Mouse (Mus musculus) embryo, embryonic 11 days (tissue): ENCODE data around the gene Ptprd.
"Not testable (repeated sequence)": the region's sequence is repeated elsewhere in the genome, so short reads cannot be mapped to it uniquely, and the experiment has no call there.

Experiments
- DNase-seq: peaks from one replicate; pipeline ENCODE4 v3.0.0-alpha.2; 2015

Ptprd gene

DNA sequence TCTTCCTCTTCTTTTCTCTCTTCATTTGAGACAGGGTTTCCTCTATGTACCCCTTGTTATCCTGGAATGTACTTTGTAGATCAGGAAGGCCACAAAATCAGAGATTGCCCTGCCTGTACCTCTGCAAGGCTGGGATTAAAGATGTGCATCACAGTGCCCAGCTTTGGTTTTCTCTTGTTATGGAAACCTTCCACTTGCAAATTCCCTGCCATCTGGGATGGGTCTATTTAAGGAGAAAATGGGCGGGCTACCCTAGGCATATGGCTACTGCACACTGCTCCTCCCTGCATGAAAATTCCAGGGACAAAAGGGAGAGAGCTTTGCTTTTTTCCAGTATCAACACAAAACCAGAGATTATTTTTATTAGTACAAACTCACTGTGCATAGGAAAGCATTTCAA, 2036.7 kb downstream of the Ptprd start:
- no peak for DNase-seq

DNA sequence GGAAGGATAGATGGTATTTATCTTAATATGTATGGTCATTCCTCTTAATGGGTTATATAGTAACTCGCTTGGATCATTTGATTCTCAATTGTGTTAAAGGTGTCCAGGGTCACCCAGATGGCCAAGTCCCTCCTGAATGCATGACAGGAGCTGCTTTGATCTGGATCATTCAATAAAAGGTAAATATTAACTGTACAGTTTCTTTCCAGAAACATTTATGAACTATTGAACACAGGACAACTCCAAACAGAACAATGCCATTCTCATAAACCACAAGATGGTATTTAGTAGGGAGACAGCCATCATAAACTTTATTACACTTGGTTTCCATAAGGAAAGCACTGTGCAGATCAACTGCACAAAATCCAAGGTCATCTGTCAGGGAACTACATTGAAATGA, 2056.0 kb downstream of the Ptprd start:
- DNase-seq, result no peak

DNA sequence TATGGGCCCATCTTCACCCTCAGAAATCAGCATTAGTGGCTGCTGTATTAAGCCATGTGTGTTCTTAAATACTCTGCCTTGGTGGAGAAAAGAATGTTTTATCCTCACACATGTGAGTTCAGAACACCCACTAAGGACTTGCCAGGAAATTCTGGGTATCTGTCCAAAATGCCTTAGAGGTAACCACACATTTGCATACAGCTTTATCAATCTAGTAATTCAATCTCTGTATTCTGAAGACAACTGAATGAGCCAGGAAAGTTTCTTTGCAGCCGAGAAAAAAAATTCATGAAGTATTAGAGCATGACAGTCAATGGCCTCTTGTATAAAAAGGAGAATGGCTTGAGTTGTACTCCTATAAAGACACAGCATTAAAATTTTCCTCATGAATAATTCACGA, 2057.6 kb downstream of the Ptprd start:
- DNase-seq, result no peak

DNA sequence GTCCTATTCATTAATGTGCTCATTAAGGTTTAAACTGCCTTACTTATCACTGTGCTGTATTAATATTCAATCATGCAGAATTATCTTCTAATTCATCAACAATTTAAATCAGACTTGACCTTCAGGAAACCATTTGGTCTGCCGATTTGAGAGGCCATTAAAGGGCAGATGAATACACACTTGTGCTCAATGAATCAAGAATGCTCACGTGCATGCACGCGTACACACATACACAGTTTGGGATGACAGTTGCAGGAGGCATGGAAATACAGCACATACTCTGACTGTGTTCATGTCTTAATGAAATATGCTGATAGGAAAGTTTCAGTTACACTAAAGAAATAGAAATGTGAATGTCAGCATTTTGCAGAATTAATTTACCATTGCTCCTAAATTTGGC, 2066.8 kb downstream of the Ptprd start:
- no peak for DNase-seq

GRCm38 (mm10) chr4:76144333-76144732, 2067.4 kb downstream of the Ptprd start:
- DNase-seq, result no peak

GRCm38 (mm10) chr4:76137901-76138300, 2073.9 kb downstream of the Ptprd start:
- no peak for DNase-seq

DNA sequence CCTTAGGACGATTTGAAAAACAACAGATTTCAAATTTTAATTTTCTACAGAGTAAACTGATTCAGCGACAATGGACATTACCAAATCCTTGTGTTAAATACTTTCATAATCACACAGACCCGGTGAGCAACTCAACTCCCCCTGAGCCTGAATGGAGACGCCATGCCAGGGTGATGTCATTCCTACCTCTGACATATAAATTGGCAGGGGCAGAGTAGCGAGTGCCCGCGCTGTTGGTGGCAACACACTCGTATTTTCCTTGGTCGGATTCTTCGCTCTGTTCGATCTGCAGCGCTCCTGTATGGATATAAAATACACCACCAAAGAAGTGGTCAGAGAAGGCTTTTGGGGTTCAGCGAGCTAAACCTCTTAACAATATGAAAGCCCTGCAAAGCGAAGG, 2075.1 kb downstream of the Ptprd start:
- DNase-seq, result no peak

DNA sequence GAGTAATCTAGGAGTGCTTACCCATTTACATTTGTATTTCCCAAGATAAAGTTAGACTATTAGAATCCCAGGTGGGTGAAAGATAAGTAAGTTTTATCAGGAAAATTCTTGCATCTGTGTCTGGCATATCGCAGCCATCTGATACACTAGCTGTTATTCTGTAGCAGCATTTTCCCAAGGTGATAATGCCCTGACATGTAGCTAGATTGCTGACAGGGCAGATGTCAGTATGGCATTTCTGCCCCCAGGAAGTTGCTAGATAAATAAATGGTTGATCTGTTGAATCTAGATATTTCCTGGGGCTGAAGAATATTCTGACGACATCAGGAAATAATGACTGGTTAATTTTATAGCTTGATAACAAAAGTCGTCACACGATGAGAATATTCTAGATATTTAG, 2119.9 kb downstream of the Ptprd start:
- DNase-seq, result no peak

DNA sequence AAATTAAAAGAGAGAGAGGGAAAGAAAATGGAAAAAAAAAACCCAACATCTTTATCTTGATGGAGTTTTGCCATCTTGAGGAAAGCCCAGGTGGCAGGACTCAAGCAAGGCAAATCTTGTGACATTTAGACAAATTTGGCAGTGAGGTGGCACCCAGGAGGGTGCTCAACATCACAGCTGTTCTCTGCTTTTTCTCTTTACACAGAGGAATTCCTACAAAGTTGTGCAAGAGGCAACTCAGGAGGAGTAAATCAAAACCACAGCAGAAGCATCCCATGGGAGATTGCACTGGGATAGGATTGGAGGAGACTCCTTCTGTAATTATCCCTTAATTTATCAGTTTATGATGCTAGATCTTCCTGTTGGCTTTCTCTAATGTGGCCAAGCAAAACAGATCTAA, 2121.9 kb downstream of the Ptprd start:
- DNase-seq, result no peak

DNA sequence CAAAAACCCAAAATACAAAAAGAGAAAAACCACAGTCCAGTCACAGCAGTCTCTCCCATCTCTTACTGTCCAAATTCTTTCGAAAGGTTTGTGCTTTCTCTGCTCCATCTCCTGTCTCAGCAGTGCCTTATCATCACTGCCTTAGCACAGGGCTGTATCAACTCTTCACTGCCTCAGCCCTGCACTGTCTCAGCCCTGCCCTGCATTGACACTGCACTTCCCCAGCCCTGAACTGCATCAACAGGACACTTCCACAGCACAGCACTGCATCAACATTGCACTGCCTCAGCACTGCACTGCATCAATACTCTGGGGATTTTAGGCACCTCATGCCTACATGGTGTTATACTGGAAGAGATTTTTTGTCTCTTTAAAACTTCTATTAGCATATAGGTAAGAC, 2135.7 kb downstream of the Ptprd start:
- DNase-seq, result no peak

DNA sequence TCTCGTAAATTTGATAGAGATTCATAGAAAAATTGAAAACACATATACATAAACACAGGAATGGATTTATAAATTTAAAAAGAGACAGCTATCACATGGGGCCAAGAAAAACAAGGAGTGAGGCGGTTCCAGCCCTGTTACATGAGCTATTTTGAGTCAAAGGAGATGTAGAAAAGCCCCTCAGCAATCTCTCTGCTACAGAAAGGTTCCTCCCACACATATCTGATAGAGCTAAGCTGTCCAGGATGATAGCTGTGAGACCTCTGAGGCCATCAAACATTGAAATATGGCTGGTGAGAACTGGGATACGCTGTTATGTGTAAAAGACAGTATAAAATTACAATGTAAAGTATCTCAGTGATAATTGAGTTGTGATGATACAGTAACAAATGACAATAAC, 2138.5 kb downstream of the Ptprd start:
- DNase-seq, result no peak

DNA sequence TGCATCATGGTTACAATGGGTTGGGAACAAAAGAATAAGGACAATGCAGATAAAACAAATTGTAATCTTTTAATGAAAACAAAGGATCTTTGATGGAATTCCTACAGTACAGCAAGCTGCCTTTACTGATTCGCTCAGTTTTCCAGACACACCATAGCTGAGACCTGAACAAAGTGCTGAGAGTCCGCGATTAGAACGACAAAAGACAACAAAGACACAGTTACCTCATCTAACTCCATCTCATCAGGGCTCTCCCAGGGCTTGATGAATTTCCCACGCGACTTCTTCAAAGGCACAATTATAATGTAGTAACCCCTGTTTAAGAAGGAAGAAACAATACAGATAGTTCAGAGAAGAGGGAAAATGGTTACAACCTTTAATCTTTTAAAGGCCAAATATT, 2140.0 kb downstream of the Ptprd start:
- DNase-seq, result no peak

GRCm38 (mm10) chr4:76056836-76057235, 2154.9 kb downstream of the Ptprd start:
- no peak for DNase-seq

DNA sequence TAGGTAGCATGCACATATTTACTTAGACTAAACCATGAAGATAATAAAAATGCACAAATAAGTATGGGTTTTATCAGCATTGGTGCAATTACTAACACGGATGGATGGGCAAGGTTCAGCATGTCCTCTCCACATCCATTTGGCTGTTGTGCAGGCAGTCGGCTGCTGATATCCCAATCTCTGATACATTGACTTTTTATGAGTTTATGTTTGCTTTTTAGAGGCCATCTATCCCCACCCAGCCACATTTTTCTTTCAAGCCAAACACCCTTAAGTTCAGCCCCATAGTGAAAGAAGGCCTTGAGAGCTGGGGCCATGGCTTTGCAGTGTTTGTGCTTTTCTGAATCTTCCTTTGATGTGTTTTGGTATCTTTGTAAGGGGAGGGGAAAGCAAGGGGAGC, 2166.1 kb downstream of the Ptprd start:
- DNase-seq, result no peak

DNA sequence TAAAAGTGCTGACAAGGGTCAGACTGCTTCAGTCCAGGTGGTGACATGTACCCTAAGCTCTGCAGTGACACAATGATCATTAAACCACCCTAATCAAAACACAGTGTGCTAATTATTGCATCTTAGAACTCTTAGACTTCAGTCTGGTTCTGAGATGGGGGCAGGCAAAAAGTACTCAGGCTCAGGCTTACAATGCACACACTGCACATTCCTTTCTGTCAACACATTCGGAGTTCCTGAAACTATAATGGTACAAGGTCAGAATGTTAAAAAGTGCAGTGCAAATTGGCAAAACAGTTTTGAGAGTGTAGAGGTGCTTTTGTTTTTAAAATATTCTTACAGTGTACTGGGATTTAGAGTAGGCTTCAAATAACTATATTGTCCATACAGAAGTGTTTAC, 2167.0 kb downstream of the Ptprd start:
- DNase-seq, result no peak

- not testable (repeated sequence) for DNase-seq
Observed at GRCm38 (mm10) chr4:76037178-76037577, 2174.6 kb downstream of the Ptprd start.

DNA sequence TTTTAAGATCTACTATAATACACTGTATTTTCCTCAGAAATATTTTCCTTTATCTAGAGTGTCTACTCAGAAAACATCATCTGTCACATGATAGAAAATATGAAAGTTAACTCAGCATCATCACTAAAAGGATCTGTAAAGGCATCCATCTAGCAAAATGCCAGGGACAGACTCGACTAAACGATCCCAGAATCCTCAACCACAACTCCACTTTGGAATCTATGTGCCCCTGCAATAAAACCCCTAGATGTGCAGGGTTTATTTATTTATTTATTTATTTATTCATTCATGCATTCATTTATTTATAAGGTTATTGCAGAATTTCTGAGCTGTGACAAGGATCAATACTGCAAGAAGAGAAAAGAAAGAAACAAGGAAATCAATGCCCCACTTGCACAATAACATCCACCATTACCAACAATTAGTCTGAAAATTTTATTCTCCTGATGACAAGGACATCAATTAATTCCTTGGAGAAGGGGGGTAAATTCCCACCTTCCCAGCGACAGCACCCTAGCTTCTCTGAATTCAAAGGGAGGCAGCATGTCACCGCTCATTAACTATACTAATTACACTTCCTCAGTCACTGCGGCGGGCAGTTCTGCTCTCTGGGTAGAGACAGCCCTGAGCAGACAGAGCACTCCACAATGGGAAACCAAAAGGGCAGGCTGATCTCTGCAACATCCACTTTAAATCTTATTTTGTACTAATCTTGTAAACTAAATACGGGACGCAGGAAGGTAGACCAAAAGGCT, 2186.0 kb downstream of the Ptprd start:
- DNase-seq, result no peak

DNA sequence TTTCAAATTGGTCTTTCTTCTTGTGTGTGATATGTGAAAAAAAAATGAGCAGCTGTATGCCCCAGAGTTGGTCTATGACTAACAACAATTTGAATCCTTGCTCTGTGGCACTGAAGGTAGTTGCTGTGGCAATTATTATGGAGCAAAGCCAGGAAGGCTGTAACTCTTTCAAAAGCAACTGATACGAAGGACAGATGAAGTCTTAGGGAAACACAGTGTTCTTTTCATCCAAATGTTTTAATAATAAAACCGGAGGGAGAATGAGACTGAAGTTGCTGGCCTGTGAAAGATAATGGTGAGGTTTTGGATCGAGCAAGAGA, 2187.3 kb downstream of the Ptprd start:
- no peak for DNase-seq

DNA sequence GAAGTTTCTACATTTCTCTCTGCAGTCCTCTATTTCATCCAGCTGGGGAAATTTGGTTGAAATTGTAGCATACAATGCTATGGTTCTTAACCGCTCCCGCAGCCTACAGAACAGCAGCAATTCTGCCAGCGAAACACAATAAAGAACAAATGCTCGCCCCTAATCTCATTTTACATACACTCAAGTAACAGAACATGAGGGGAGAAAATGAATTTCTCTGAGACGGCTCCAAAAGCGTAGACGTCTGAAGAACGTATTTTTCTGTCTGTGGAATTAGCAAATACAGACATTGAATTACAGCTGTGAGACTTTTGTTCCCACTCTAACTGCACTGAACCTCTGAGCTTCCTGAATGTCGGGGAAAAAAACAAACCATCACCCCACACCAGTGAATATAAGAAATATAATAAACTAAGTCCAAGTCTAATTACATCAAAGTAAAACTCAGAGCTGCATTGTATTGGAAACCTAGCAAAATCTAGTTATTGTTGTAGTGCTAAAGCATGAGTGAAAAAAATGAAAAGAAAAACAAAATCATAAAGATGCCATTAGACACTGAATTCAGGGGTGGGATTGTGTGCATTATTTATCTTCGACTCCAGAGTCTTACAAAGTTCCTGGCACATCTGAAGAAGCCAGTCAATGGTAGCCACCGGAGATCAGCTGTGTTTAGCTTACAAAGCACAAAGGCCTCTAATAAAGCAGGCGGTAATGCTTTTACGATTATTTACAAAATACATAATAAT, 2187.8 kb downstream of the Ptprd start:
- no peak for DNase-seq

DNA sequence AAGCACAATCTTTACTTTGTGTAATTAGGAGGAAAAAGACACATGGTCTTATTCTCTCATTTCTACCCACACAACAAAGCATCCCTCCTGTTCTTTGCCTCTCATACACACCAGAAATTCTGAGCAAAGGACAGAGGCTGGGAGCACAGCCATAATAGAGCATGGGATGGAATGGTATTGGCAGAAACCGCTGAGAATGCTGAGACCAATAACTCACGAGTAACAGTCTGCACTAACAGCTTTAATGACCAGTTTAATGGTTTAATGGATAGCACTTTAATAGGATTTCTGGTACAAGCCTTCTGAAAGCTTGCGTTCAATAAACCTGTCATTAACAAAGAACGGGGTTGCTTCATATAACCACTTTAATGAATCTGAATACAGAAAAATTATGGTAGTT, 2190.1 kb downstream of the Ptprd start:
- DNase-seq, result no peak

DNA sequence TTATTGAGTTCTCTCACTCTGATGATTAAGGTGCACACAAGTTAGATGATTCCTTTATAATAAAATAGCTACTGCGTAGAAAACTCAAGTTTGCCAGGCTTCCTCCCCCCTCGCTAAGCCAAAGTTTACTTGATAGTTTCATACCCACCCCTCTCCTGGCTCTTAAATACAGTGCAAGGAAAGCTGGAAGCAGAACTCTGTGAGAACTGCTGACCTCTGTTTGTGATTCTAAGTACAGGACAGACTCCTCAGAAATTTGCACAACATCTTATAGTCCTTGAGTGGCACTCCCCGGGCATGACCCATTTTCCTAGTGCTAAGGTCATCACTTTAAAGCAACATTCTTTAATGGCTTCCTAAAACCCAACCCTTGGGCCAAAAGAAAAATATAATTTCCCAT, 2196.7 kb downstream of the Ptprd start:
- DNase-seq, result no peak

- DNase-seq, result no peak
Observed at GRCm38 (mm10) chr4:76014151-76014840, 2197.5 kb downstream of the Ptprd start.

- DNase-seq, result no peak
Observed at GRCm38 (mm10) chr4:76008580-76008979, 2203.2 kb downstream of the Ptprd start.

- no peak for DNase-seq
Observed at GRCm38 (mm10) chr4:76007219-76007618, 2204.5 kb downstream of the Ptprd start.
